Mouse (Mus musculus) layer of hippocampus, postnatal 36 days (tissue): ENCODE results near the gene Aen. TPM values are rescaled to one million over a fixed set of nuclear protein-coding genes. Genes with fewer than 3 reads are reported as not detected.

Source experiments
- DNase-seq, 2 experiments: peaks; one replicate each; pipeline ENCODE4 v3.0.0; 2022
- total RNA-seq, 2 experiments: library from RNA; stranded (reverse); gene quantifications; 2 replicates each; pipeline ENCODE4 v1.2.3; 2021

The Aen gene
- total RNA-seq, 2 experiments from 2014 or later = 20.2 to 23.1 TPM

DNA sequence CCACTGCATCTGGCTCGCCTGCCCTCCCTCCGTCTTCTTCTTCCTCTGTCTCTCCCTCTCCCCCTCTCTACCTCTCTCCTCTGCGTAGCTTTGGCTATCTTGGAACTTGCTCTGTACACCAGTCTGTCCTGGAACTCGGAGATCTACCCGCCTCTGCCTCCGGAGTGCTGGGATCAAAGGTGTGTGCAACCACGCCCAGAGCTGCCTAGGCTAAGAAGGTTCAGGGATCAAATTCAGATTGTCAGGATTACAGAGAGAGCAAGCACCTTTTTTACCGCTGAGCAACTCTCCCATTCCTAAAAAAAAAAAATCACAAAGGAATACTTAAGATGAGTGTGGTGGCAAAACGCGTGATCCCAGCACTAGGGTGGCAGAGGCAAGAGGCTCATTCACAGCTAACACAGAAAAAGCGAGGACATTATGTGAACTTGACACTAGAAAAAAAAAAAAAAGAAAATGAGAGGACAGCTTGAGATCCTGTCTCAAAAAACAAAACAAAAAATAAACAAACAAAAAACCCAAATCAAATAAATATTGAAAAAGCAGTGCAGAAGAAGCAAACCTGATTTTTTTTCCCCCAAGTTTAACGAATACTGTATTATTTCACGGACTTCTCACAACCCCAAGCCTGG is 517 bp upstream of the Aen start:
- no peak for DNase-seq

- DNase-seq = no peak
These were observed 1.9 kb downstream of the Aen start for GRCm38 (mm10) chr7:78897567-78897966.

DNA sequence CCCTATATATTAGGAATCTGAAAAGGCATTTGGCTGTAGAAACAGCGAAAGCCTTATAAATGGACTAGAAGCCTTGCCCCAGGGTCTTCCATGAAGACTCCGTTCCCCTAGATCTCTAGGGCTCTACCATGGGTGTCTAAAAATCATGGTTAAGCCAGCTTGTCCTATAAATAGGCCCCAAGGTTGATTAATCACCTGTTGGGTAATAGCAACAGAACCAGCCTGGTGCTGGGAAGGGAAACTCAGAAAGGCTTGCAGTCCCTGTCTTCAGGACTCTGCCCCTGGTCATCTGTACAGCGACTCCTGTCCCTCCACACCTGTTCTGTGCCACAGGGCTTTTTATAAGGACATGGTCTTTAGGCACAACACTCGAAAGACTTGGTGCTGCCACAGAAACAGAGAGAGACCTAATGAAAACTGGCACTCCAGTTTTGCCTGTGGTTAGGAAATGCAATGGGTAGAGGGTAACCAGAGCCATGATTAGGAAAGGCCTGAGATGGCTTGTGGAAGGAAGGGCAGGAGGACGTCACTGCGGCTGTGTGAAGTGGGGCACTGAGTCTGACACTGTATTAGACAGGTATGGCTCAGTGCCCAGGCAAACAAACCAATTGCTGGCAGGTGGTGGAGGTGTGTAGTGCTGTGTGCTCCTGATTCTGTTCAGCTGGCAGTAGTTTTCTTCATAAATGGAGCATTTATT is 7.7 kb downstream of the Aen start:
- DNase-seq = no peak

DNA sequence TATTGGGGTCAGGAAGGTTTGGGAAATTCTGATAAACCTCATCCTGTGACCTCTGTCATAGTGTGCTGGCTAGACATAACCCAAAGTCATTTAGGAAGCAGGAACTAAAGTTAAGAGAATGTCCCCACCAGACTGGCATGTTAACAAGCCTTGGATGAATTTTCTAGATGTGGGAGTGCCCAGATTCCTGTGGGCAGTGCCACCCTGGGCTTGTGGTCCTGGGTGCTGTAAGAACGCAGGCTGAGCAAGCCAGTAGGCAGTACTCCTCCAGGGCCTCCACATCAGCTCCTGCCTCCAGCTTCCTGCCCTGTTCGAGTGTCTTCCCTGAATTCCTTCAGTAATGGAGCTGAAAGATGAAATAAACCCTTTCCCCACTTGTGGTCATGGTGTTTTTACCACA is 8.5 kb downstream of the Aen start:
- DNase-seq = no peak

- DNase-seq = no peak
These were observed 13.4 kb downstream of the Aen start for GRCm38 (mm10) chr7:78909026-78909425.

- DNase-seq = no peak
These were observed 14.9 kb downstream of the Aen start for GRCm38 (mm10) chr7:78910336-78911098.

DNA sequence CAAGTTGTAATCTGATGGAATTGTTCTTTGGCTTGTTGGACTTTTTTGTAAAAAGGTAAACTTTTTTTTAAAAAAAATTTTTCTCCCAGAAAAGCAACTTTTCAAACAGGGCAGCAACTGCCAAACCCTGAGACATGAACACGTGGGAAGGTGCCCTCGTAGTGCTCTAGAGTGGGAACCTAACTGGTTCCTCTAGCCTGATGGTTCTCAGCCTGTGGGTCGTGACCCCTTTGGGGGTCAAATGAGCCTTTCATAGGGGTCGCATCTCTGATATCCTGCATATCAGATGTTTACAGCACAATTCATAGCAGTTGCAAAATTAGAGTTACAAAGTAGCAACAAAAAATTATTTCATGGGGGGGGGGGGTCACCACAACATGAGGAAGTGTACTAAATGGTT is 15.6 kb downstream of the Aen start:
- no peak for DNase-seq

DNA sequence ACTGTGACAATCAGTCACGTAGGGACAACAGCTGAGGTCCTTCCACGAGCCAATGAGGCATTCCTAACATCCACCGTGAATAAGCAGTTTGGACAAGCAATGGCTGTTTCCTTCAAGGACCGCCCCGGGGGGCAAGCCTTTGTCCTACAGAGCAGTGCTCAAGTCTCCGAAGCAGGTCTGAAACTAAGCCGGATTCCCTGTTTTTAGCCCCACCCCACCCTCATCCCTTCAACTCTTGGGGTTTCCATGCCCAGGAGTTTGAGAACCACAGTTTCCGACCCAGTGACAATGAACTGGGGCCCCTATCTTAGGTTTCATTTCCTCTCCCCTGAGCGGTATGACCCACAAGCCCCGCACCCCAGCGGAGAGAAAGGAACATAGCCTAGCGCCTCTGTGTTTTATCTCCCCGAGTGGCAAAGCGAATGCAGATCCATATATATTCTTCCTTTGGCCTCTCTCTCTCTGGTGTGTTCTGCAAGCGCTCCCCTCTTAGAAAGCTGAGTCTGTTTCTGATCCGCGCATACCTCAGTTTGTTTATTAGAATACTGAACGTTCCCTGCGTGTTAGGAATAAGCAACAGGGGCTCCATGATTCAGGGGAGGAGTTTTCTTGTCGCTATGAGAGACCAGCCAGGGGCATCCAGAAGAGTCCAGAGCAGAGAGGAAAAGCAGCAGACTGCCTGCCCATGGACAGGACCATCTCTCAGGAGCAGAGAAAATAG is 16.8 kb downstream of the Aen start:
- DNase-seq = no peak

GRCm38 (mm10) chr7:78912974-78913474 is 17.4 kb downstream of the Aen start, which contains the start of gene Isg20:
Isg20 (plus strand) TSS chr7:78913424.
- DNase-seq = no peak

DNA sequence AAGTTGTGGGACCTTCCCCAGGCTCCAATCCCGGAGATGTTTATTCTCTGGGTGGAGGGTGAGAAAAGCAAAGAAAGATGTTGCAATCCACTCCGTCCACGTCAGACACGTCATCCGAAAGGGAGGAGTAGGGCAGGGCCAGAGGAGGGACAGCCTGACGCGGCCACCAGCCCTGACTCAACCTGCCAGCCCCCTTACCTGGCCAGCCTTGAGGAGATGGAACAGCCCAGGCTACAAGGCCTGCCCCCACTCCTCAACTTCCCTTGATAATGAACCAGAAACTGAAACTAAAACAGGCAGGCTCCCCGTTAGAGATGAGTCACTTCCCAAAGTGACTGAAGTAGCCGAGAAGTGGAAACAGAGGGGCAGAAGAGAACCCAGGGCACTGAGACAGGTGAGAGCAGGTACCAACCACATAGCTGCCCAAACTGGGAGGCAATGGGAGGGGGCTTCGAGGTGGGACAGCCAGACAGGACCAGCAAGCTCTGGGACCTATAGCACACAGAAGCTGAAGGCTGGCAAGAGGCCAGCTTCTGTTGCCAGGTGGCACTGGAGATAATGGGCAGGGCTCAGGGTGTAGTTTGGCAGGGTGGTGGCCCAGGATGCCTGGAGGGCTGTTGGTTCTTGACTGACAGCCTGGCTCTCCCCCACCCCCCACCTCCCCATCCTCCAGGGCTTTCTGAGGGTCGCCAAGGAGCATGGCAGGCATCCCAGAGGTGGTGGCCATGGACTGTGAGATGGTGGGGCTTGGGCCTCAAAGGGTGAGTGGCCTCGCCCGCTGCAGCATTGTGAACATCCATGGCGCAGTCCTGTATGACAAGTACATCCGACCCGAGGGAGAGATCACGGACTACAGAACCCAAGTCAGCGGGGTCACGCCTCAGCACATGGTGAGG is 18.2 kb downstream of the Aen start:
- DNase-seq = no peak

DNA sequence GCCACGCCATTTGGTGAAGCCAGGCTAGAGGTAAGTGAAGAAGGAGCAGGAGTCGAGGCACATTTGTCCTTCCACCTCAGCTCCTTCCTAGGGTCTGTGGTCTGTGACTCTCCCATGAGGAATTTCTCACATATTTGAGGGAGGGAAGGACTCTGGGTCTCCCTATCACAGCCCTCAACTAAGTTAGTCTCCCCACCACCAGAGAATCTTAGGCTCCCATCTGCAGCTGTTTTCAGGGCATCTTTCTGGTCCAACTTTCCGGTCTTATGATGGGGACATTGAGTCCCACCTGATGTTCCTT is 18.8 kb downstream of the Aen start:
- DNase-seq = no peak

DNA sequence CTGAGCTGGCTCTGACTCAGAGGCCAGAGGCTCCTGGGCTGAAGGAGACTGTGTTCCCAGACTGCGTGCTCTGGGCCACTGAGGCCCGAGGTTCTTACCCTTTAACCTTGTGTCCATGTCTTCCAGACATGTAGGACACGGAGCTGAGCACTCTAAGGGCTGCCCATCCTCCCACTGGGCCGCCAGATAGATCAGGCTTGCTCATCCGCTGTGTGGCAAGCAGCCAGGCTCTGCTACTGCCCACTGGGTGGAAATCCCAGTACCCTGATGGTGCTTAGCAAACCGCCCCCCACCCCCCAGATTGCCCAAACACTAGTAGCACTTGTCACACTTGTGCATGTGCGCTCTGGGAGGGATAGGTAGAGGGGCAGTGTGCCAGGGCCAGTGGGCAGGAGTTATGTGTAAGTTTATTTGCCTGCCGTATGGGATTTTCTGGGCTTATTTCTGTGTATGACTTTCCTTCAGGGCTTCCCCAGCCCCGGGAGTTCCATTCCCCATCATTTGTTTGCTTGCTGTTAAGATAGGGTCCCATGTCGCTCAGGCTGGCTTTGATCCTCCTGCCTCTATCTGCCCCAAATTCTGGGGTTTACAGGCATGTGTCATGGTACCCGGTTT is 19.3 kb downstream of the Aen start:
- no peak for DNase-seq

DNA sequence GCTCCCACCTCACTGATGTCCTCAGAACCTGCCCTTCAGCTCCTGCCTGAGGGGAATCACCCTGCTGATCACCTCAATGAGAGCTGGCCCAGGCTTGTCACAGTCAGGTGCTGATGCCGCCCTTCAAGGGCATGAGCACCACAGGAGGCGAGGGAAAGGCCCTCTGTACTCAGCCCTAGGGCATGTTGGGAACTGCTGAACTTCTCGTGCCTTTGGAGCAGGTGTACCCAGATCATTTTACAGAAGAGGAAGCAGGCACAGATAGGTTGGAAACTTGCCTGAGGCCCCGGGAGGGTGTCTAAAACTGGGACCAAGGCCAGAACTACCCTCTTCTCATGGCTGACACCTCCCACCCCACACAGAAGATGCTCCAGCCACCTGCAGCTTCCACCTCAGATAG is 23.0 kb downstream of the Aen start:
- DNase-seq = no peak

- no peak for DNase-seq
These were observed 26.9 kb downstream of the Aen start for GRCm38 (mm10) chr7:78922506-78922905.

- DNase-seq = peak; percentile 38 to 56
These were observed 28.6 kb downstream of the Aen start for GRCm38 (mm10) chr7:78924300-78924699.

DNA sequence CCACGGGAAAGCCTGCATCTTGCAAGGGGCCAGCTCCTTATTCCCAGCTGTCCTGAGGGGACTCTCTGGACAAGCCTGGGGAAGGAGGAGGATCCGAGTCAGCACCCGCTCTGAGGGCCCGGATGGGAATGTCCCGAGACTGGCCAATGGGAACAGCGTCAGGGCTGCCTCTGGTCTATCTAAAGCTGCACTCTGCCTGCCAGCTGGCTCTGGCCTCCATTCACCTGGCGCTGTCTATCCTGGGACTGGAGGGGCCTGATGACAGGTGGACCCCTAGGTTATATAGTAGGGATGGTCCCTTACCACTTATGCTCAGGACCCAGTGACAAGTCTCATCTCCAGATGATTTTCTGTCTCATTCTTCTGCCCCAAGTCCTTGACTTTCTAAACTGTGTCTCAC is 29.1 kb downstream of the Aen start:
- no peak for DNase-seq

- no peak for DNase-seq
These were observed 30.0 kb downstream of the Aen start for GRCm38 (mm10) chr7:78925680-78926079.

- peak in 1 of 2 experiments; percentile 25 for DNase-seq
These were observed 30.5 kb downstream of the Aen start for GRCm38 (mm10) chr7:78926156-78926555.

GRCm38 (mm10) chr7:78927266-78927665 is 31.6 kb downstream of the Aen start:
- DNase-seq = no peak

GRCm38 (mm10) chr7:78938957-78939602 is 43.4 kb downstream of the Aen start:
- no peak for DNase-seq

DNA sequence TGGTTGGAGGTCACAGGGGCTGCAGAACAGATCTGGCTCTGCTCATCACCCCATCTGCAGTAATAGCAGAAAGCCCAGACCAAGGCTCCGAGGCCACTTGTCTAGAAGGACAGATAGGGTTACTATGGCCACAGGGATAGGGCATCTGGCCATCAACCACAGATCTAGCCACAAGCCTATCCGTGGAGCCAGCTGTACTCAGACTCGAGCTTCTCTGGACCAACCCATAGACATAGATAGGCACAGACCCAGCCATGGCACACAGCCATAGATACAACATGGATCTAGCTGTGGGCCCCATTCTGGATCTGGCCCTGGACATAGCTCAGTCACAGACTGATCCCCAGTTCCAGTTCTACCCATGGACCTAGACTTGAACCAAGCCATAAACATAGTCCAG is 45.3 kb downstream of the Aen start:
- no peak for DNase-seq
